Mouse (Mus musculus) liver, embryonic 14.5 days (tissue): ENCODE data around the gene Ankrd31.

Source experiments
- CTCF ChIP-seq: IDR thresholded peaks from 2 replicates; pipeline ENCODE4 v1.5.1; 2016; ENCODE audit warnings: antibody characterized with exemption, low read depth, control low read depth
- EP300 ChIP-seq: IDR thresholded peaks from 2 replicates; pipeline ENCODE4 v1.6.1; 2016; ENCODE audit warnings: antibody characterized with exemption, low read depth

GRCm38 (mm10) chr13:96859161-96859560 is 111.1 kb downstream of the Ankrd31 start:
- no peak for TF ChIP-seq CTCF
- no peak for TF ChIP-seq EP300
